Mouse (Mus musculus) kidney, embryonic 16.5 days (tissue): Measurements from ENCODE around the gene Lmo1. TPM values are rescaled to one million over a fixed set of nuclear protein-coding genes. Genes with fewer than 3 reads are reported as not detected.

ENCODE experiments used
- ATAC-seq: fragments of 200-750 bp; cut with Nextera tagmentation; 2 replicates; pipeline ENCODE4 v1.8.0; 2017; ENCODE audit warnings: moderate TSS enrichment; ENCODE audit not compliant: low FRiP score, low TSS enrichment
- H3K27ac ChIP-seq: fragments of 300-500 bp; sonication (generic); 2 replicates; pipeline ENCODE4 v1.5.1; 2014; ENCODE audit warnings: low read length
- H3K27me3 ChIP-seq: fragments of 300-500 bp; sonication (generic); 2 replicates; pipeline ENCODE4 v1.6.1; 2014; ENCODE audit warnings: low read length, control low read depth, mixed read lengths; ENCODE audit not compliant: insufficient read depth
- H3K36me3 ChIP-seq: fragments of 300-500 bp; sonication (generic); 2 replicates; pipeline ENCODE4 v1.6.1; 2014; ENCODE audit warnings: low read length, control low read depth, mixed read lengths; ENCODE audit not compliant: insufficient read depth
- H3K4me1 ChIP-seq: fragments of 300-500 bp; sonication (generic); 2 replicates; pipeline ENCODE4 v1.6.1; 2014; ENCODE audit warnings: low read length, control low read depth, mixed read lengths; ENCODE audit not compliant: insufficient read depth
- H3K4me2 ChIP-seq: fragments of 300-500 bp; sonication (generic); replicated peaks from 2 replicates; pipeline ENCODE4 v1.6.1; 2014; ENCODE audit warnings: low read depth, low read length
- H3K4me3 ChIP-seq: fragments of 300-500 bp; sonication (generic); 2 replicates; pipeline ENCODE4 v1.5.1; 2014; ENCODE audit warnings: mild to moderate bottlenecking, low read length
- H3K9ac ChIP-seq: fragments of 300-500 bp; sonication (generic); replicated peaks from 2 replicates; pipeline ENCODE4 v1.6.1; 2014; ENCODE audit warnings: low read length
- H3K9me3 ChIP-seq: fragments of 300-500 bp; sonication (generic); 2 replicates; pipeline ENCODE4 v1.6.1; 2016; ENCODE audit warnings: low read length, control low read depth
- WGBS: fragments of 180-500 bp; shearing (Covaris S2); extraction: QIAGEN DNeasy Blood & Tissue Kit; methylation state at CpG from one replicate; pipeline ENCODE4 v1.1.7; 2014; 5-methylcytosine and 5-hydroxymethylcytosine counted together
- polyA plus RNA-seq: library from polyadenylated mRNA; unstranded; fragments of >200 nt; fragmentation: Nextera tagmentation; extraction: Ambion mirVana; gene quantifications from 2 replicates; pipeline ENCODE4 v1.2.1, GENCODE M21; 2015

Gene Lmo1
- polyA plus RNA-seq, 1 experiment from 2014 or later: 7.6 TPM

- Histone ChIP-seq H3K4me2 (no peak overlapping the region), H3K27me3 (no peaks in the 10 kb centered on the region), H3K9ac (no peak overlapping the region), H3K36me3 (no peaks in the 10 kb centered on the region), H3K4me1 (peaks cover 5% of the 10 kb centered on the region; the same call in 1 of the 2 replicates), H3K9me3 (no peaks in the 10 kb centered on the region), H3K4me3 (no peak overlapping the region), H3K27ac (no peak overlapping the region)
- 40% methylated on average over 3 of the region's 3 CpGs for WGBS
- peak; percentile 46; the same call in 1 of the 2 replicates for ATAC-seq
Observed at GRCm38 (mm10) chr7:109203140-109203539, 28.1 kb upstream of the Lmo1 start.

- Histone ChIP-seq H3K9me3 (no peaks in the 10 kb centered on the region), H3K4me3 (no peak overlapping the region), H3K36me3 (no peaks in the 10 kb centered on the region), H3K9ac (no peak overlapping the region), H3K27me3 (no peaks in the 10 kb centered on the region), H3K4me2 (no peak overlapping the region), H3K27ac (no peak overlapping the region), H3K4me1 (peaks cover 24% of the 10 kb centered on the region)
- ATAC-seq: no peak
- 81% methylated on average over 3 of the region's 3 CpGs for WGBS
Observed at GRCm38 (mm10) chr7:109200559-109200958, 25.6 kb upstream of the Lmo1 start.

- H3K9ac ChIP-seq: no peak overlapping the region
- ATAC-seq: 0 out of 2 replicates have a peak, but pooled peaks have one; percentile 4
- H3K27ac ChIP-seq: 0 out of 2 replicates have a peak overlapping the region, but pooled peaks have one; percentile 63
- 40% methylated on average over 3 of the region's 3 CpGs for WGBS
- H3K4me3 ChIP-seq: no peak overlapping the region
- no peaks in the 10 kb centered on the region for H3K36me3 ChIP-seq
- no peaks in the 10 kb centered on the region for H3K27me3 ChIP-seq
- no peaks in the 10 kb centered on the region for H3K9me3 ChIP-seq
- H3K4me2 ChIP-seq: 0 out of 2 replicates have a peak overlapping the region, but pooled peaks have one; percentile 19
- peaks cover 21% of the 10 kb centered on the region for H3K4me1 ChIP-seq
Observed at GRCm38 (mm10) chr7:109197161-109197650, 22.2 kb upstream of the Lmo1 start.

- H3K4me3 ChIP-seq: no peak overlapping the region
- H3K36me3 ChIP-seq: no peaks in the 10 kb centered on the region
- H3K4me2 ChIP-seq: peak overlapping the region; percentile 19; the same call in 1 of the 2 replicates
- H3K27ac ChIP-seq: 0 out of 2 replicates have a peak overlapping the region, but pooled peaks have one; percentile 63
- no peaks in the 10 kb centered on the region for H3K9me3 ChIP-seq
- no peaks in the 10 kb centered on the region for H3K27me3 ChIP-seq
- H3K4me1 ChIP-seq: peaks cover 28% of the 10 kb centered on the region
- H3K9ac ChIP-seq: no peak overlapping the region
- WGBS: 13% methylated on average over 11 of the region's 11 CpGs
- ATAC-seq: peak; percentile 73
Observed at GRCm38 (mm10) chr7:109196399-109197082, 21.5 kb upstream of the Lmo1 start.

GRCm38 (mm10) chr7:109195982-109196381 lies 21.0 kb upstream of the Lmo1 start:
- Histone ChIP-seq H3K4me3 (no peak overlapping the region), H3K27ac (no peak overlapping the region), H3K4me1 (peaks cover 33% of the 10 kb centered on the region), H3K4me2 (no peak overlapping the region), H3K27me3 (no peaks in the 10 kb centered on the region), H3K9me3 (no peaks in the 10 kb centered on the region), H3K9ac (no peak overlapping the region), H3K36me3 (no peaks in the 10 kb centered on the region)
- whole genome bisulfite sequencing: 47% methylated on average over 6 of the region's 6 CpGs
- no peak for ATAC-seq

GRCm38 (mm10) chr7:109194850-109195249 lies 19.8 kb upstream of the Lmo1 start:
- H3K36me3 ChIP-seq: no peaks in the 10 kb centered on the region
- H3K4me2 ChIP-seq: no peak overlapping the region
- peaks cover 37% of the 10 kb centered on the region for H3K4me1 ChIP-seq
- H3K4me3 ChIP-seq: no peak overlapping the region
- no peak for ATAC-seq
- no peak overlapping the region for H3K9ac ChIP-seq
- WGBS: 92% methylated on average over 1 of the region's 1 CpGs
- H3K27ac ChIP-seq: no peak overlapping the region
- no peaks in the 10 kb centered on the region for H3K9me3 ChIP-seq
- 0 out of 2 replicates have a peak, but pooled peaks cover 6% of the 10 kb centered on the region for H3K27me3 ChIP-seq

- Histone ChIP-seq H3K27me3 (peaks cover 15% of the 10 kb centered on the region), H3K9me3 (no peaks in the 10 kb centered on the region), H3K4me1 (peaks cover 17% of the 10 kb centered on the region), H3K9ac (no peak overlapping the region), H3K4me2 (no peak overlapping the region), H3K36me3 (no peaks in the 10 kb centered on the region), H3K4me3 (no peak overlapping the region), H3K27ac (no peak overlapping the region)
- ATAC-seq: no peak
- 82% methylated on average over 6 of the region's 6 CpGs for WGBS
Observed at GRCm38 (mm10) chr7:109187244-109188035, 12.4 kb upstream of the Lmo1 start.

- Histone ChIP-seq H3K36me3 (no peaks in the 10 kb centered on the region), H3K4me1 (peaks cover 4% of the 10 kb centered on the region), H3K27ac (no peak overlapping the region), H3K4me2 (no peak overlapping the region), H3K9me3 (no peaks in the 10 kb centered on the region), H3K27me3 (peaks cover 15% of the 10 kb centered on the region), H3K4me3 (no peak overlapping the region), H3K9ac (no peak overlapping the region)
- peak; percentile 19; the same call in 1 of the 2 replicates for ATAC-seq
- WGBS: 70% methylated on average over 2 of the region's 2 CpGs
Observed at GRCm38 (mm10) chr7:109185975-109186374, 11.0 kb upstream of the Lmo1 start.

GRCm38 (mm10) chr7:109185564-109185963 lies 10.6 kb upstream of the Lmo1 start:
- Histone ChIP-seq H3K36me3 (no peaks in the 10 kb centered on the region), H3K4me2 (no peak overlapping the region), H3K9me3 (no peaks in the 10 kb centered on the region), H3K27me3 (peaks cover 12% of the 10 kb centered on the region), H3K27ac (no peak overlapping the region), H3K4me1 (no peaks in the 10 kb centered on the region; the same call in 1 of the 2 replicates), H3K4me3 (no peak overlapping the region), H3K9ac (no peak overlapping the region)
- no peak for ATAC-seq
- 49% methylated on average over 5 of the region's 5 CpGs for WGBS
